Mouse (Mus musculus): Measurements from ENCODE around the gene Kpna6. TPM values are rescaled to one million over a fixed set of nuclear protein-coding genes. Genes with fewer than 3 reads are reported as not detected.

Gene Kpna6
- polyA plus RNA-seq, 1 experiment = 32.5 TPM

- no peak overlapping the region for H3K4me3 ChIP-seq (ENCODE audit: control insufficient read depth, insufficient read depth, low read length)
Observed at GRCm38 (mm10) chr4:129639221-129639620, 33.3 kb downstream of the Kpna6 start.

GRCm38 (mm10) chr4:129633852-129634251 lies 38.7 kb downstream of the Kpna6 start:
- no peak for TF ChIP-seq CTCF (IDR thresholded peaks at IDR 0.05; ENCODE audit: borderline replicate concordance, control insufficient read depth, extremely low read depth, insufficient read depth, low read length, poor library complexity)
- no peak for TF ChIP-seq POLR2A (IDR thresholded peaks at IDR 0.05; ENCODE audit: control insufficient read depth, extremely low read depth, insufficient read depth, low read length, poor library complexity)
- Histone ChIP-seq H3K27ac (ENCODE audit: control insufficient read depth, insufficient read depth, low read length) (no peak overlapping the region), H3K4me1 (replicated peaks; ENCODE audit: control insufficient read depth, insufficient read depth, low read length) (no peaks in the 10 kb centered on the region), H3K27me3 (ENCODE audit: control insufficient read depth, insufficient read depth, low read length) (no peaks in the 10 kb centered on the region), H3K36me3 (ENCODE audit: control insufficient read depth, insufficient read depth, low read length) (peaks cover 84% of the 10 kb centered on the region), H3K4me3 (ENCODE audit: control insufficient read depth, insufficient read depth, low read length) (no peak overlapping the region)
- DNase-seq = no peak
- WGBS = 95% methylated on average over 6 of the region's 6 CpGs

More at GRCm38 (mm10) chr4:129639221-129639620, 33.3 kb downstream of the Kpna6 start:
- no peaks in the 10 kb centered on the region for H3K27me3 ChIP-seq (ENCODE audit: control insufficient read depth, insufficient read depth, low read length)
- WGBS = 92% methylated on average over 15 of the region's 15 CpGs
- DNase-seq = no peak
- peaks cover 13% of the 10 kb centered on the region for H3K4me1 ChIP-seq (replicated peaks; ENCODE audit: control insufficient read depth, insufficient read depth, low read length)
- TF ChIP-seq CTCF (IDR thresholded peaks at IDR 0.05; ENCODE audit: borderline replicate concordance, control insufficient read depth, extremely low read depth, insufficient read depth, low read length, poor library complexity) (no peak), POLR2A (IDR thresholded peaks at IDR 0.05; ENCODE audit: control insufficient read depth, extremely low read depth, insufficient read depth, low read length, poor library complexity) (no peak)
- no peak overlapping the region for H3K27ac ChIP-seq (ENCODE audit: control insufficient read depth, insufficient read depth, low read length)
- peaks cover 39% of the 10 kb centered on the region for H3K36me3 ChIP-seq (ENCODE audit: control insufficient read depth, insufficient read depth, low read length)

GRCm38 (mm10) chr4:129631867-129632266 lies 40.7 kb downstream of the Kpna6 start:
- no peak for DNase-seq
- Histone ChIP-seq H3K4me3 (ENCODE audit: control insufficient read depth, insufficient read depth, low read length) (no peak overlapping the region), H3K4me1 (replicated peaks; ENCODE audit: control insufficient read depth, insufficient read depth, low read length) (no peaks in the 10 kb centered on the region), H3K27ac (ENCODE audit: control insufficient read depth, insufficient read depth, low read length) (no peak overlapping the region), H3K36me3 (ENCODE audit: control insufficient read depth, insufficient read depth, low read length) (peaks cover 83% of the 10 kb centered on the region), H3K27me3 (ENCODE audit: control insufficient read depth, insufficient read depth, low read length) (no peaks in the 10 kb centered on the region)
- 93% methylated on average over 12 of the region's 12 CpGs for WGBS
- no peak for TF ChIP-seq POLR2A (IDR thresholded peaks at IDR 0.05; ENCODE audit: control insufficient read depth, extremely low read depth, insufficient read depth, low read length, poor library complexity)
- TF ChIP-seq CTCF (IDR thresholded peaks at IDR 0.05; ENCODE audit: borderline replicate concordance, control insufficient read depth, extremely low read depth, insufficient read depth, low read length, poor library complexity) = no peak

GRCm38 (mm10) chr4:129630944-129631343 lies 41.6 kb downstream of the Kpna6 start:
- Histone ChIP-seq H3K27ac (ENCODE audit: control insufficient read depth, insufficient read depth, low read length) (no peak overlapping the region), H3K4me3 (ENCODE audit: control insufficient read depth, insufficient read depth, low read length) (no peak overlapping the region), H3K36me3 (ENCODE audit: control insufficient read depth, insufficient read depth, low read length) (peaks cover 74% of the 10 kb centered on the region), H3K27me3 (ENCODE audit: control insufficient read depth, insufficient read depth, low read length) (no peaks in the 10 kb centered on the region), H3K4me1 (replicated peaks; ENCODE audit: control insufficient read depth, insufficient read depth, low read length) (no peaks in the 10 kb centered on the region)
- WGBS = 91% methylated on average over 4 of the region's 4 CpGs
- TF ChIP-seq POLR2A (IDR thresholded peaks at IDR 0.05; ENCODE audit: control insufficient read depth, extremely low read depth, insufficient read depth, low read length, poor library complexity) (no peak), CTCF (IDR thresholded peaks at IDR 0.05; ENCODE audit: borderline replicate concordance, control insufficient read depth, extremely low read depth, insufficient read depth, low read length, poor library complexity) (no peak)
- DNase-seq = no peak

- H3K4me1 ChIP-seq (replicated peaks; ENCODE audit: control insufficient read depth, insufficient read depth, low read length) = peaks cover 27% of the 10 kb centered on the region
- 85% methylated on average over 6 of the region's 6 CpGs for WGBS
- no peak overlapping the region for H3K27ac ChIP-seq (ENCODE audit: control insufficient read depth, insufficient read depth, low read length)
- H3K4me3 ChIP-seq (ENCODE audit: control insufficient read depth, insufficient read depth, low read length) = no peak overlapping the region
- H3K36me3 ChIP-seq (ENCODE audit: control insufficient read depth, insufficient read depth, low read length) = peaks cover 36% of the 10 kb centered on the region
- no peak for DNase-seq
- no peaks in the 10 kb centered on the region for H3K27me3 ChIP-seq (ENCODE audit: control insufficient read depth, insufficient read depth, low read length)
- TF ChIP-seq CTCF (IDR thresholded peaks at IDR 0.05; ENCODE audit: borderline replicate concordance, control insufficient read depth, extremely low read depth, insufficient read depth, low read length, poor library complexity) (no peak), POLR2A (IDR thresholded peaks at IDR 0.05; ENCODE audit: control insufficient read depth, extremely low read depth, insufficient read depth, low read length, poor library complexity) (no peak)
Observed at GRCm38 (mm10) chr4:129626035-129626434, 46.5 kb downstream of the Kpna6 start.

- H3K4me1 ChIP-seq (replicated peaks; ENCODE audit: control insufficient read depth, insufficient read depth, low read length) = peaks cover 27% of the 10 kb centered on the region
- WGBS = 60% methylated on average over 4 of the region's 4 CpGs
- H3K27ac ChIP-seq (ENCODE audit: control insufficient read depth, insufficient read depth, low read length) = no peak overlapping the region
- no peaks in the 10 kb centered on the region for H3K27me3 ChIP-seq (ENCODE audit: control insufficient read depth, insufficient read depth, low read length)
- no peak for TF ChIP-seq CTCF (IDR thresholded peaks at IDR 0.05; ENCODE audit: borderline replicate concordance, control insufficient read depth, extremely low read depth, insufficient read depth, low read length, poor library complexity)
- no peak for TF ChIP-seq POLR2A (IDR thresholded peaks at IDR 0.05; ENCODE audit: control insufficient read depth, extremely low read depth, insufficient read depth, low read length, poor library complexity)
- H3K36me3 ChIP-seq (ENCODE audit: control insufficient read depth, insufficient read depth, low read length) = peaks cover 31% of the 10 kb centered on the region
- no peak for DNase-seq
- no peak overlapping the region for H3K4me3 ChIP-seq (ENCODE audit: control insufficient read depth, insufficient read depth, low read length)
Observed at GRCm38 (mm10) chr4:129625496-129625895, 47.1 kb downstream of the Kpna6 start.

GRCm38 (mm10) chr4:129625029-129625370 lies 47.6 kb downstream of the Kpna6 start:
- TF ChIP-seq CTCF (IDR thresholded peaks at IDR 0.05; ENCODE audit: borderline replicate concordance, control insufficient read depth, extremely low read depth, insufficient read depth, low read length, poor library complexity) (no peak), POLR2A (IDR thresholded peaks at IDR 0.05; ENCODE audit: control insufficient read depth, extremely low read depth, insufficient read depth, low read length, poor library complexity) (no peak)
- peaks cover 27% of the 10 kb centered on the region for H3K4me1 ChIP-seq (replicated peaks; ENCODE audit: control insufficient read depth, insufficient read depth, low read length)
- H3K27me3 ChIP-seq (ENCODE audit: control insufficient read depth, insufficient read depth, low read length) = no peaks in the 10 kb centered on the region
- peak overlapping the region; percentile 89 for H3K27ac ChIP-seq (ENCODE audit: control insufficient read depth, insufficient read depth, low read length)
- peaks cover 26% of the 10 kb centered on the region for H3K36me3 ChIP-seq (ENCODE audit: control insufficient read depth, insufficient read depth, low read length)
- peak; percentile 64 for DNase-seq
- H3K4me3 ChIP-seq (ENCODE audit: control insufficient read depth, insufficient read depth, low read length) = peak overlapping the region; percentile 42
- 2% methylated on average over 6 of the region's 6 CpGs for WGBS

Data from thymus, adult 2 months (tissue).